ENCODE assay signal across 19 mouse cellular contexts in genomic region chr2:38213041-38213440, GRCm38 (mm10).
"Had no signal": no experiment of that assay in that cellular context is flagged by ENCODE, and none has a peak within 500 bp of the region (broad histone marks: within the 10 kb centered on the region; RNA-seq: fewer than 3 reads in every experiment).

No protein-coding gene starts in this region.

- H3K27ac ChIP-seq: kidney, postnatal 0 days; layer of hippocampus, adult 2 months; limb, embryonic 10.5 days; limb, embryonic 13.5 days; macrophage; midbrain, embryonic 10.5 days; midbrain, embryonic 13.5 days; stomach, postnatal 0 days had no signal

- H3K4me3 ChIP-seq: layer of hippocampus, adult 2 months; limb, embryonic 10.5 days; limb, embryonic 13.5 days; midbrain, embryonic 10.5 days; midbrain, embryonic 13.5 days; myocyte had no signal

- H3K9me3 ChIP-seq: limb, embryonic 10.5 days; midbrain, embryonic 10.5 days had no signal

- H3K4me1 ChIP-seq: limb, embryonic 10.5 days; limb, embryonic 13.5 days; midbrain, embryonic 10.5 days; midbrain, embryonic 13.5 days had no signal

- H3K27me3 ChIP-seq: limb, embryonic 13.5 days had no signal

- H3K4me2 ChIP-seq: limb, embryonic 13.5 days; lung, embryonic 14.5 days; midbrain, embryonic 13.5 days had no signal

- ATAC-seq: intestine, postnatal 0 days; lung, postnatal 0 days; midbrain, embryonic 13.5 days; midbrain, embryonic 16.5 days had no signal

- H3K36me3 ChIP-seq: limb, embryonic 13.5 days; midbrain, embryonic 10.5 days; midbrain, embryonic 13.5 days had no signal

- DNase-seq: kidney, adult 2 months; kidney, postnatal 25 days; layer of hippocampus, adult 9-11 months; lung, embryonic 14.5 days; thymus, adult 2 months; thymus, postnatal 14 days; thymus, postnatal 4 days had no signal

- H3K9ac ChIP-seq: limb, embryonic 13.5 days; lung, embryonic 14.5 days; midbrain, embryonic 13.5 days had no signal
